Mouse (Mus musculus): ENCODE results near the gene Palld.

DNA sequence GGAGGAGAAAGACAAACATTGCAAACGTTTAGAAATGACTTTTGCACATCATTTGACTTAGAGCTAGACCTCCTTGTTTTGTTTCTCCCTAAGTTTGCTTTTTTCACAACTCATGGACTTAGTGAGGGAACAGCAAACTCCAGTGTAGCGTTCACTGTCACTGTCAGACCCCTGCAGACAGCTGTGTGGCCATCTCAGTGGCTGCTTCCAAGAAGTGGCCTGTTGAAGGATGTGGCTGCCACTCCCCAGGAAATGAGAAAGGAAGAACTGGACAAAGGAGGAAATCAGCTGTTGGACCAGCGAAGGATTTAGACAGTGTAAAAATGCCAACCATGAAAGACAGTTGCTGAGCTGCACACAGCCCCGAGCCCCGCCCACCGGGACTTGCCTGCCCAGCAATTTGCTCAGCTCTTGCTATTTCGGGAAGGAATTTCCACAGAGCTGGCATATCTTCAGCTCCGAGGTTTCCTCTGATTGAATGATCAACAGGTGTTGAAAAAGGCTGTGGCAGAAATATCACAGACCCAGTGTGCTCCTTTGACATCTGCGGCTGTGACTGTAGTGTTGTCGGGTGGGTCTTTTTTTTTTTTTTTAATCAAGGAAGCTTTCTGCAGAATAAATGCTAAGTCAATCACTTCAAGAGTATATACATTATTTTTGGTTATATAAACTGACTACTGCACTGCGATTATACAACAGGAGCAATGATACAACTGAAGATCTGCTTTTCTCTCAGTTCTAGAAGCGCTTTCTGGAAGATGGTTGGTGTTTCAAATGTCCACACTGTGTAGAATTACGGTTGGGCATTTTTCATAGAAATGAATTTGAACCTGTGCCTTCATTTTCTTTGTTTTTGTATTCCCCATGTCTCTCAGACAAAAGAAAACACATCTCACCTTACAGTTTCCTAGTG, 6.1 kb upstream of the Palld start:
- no peak for TF ChIP-seq CTCF (conservative IDR thresholded peaks at IDR 0.05; ENCODE audit: insufficient read depth, insufficient read length, low read depth, low read length)
- TF ChIP-seq POLR2A (IDR thresholded peaks at IDR 0.05; ENCODE audit: low read depth, low read length), result no peak

Data from kidney, adult 2 months (tissue).